Mouse (Mus musculus) WW6 (cell line): ENCODE data around the gene Alk.

Experiments
- DNase-seq: peaks from one replicate; pipeline ENCODE4 v3.0.0-alpha.2; 2013; ENCODE audit warnings: low read depth, low spot score

The Alk gene

DNA sequence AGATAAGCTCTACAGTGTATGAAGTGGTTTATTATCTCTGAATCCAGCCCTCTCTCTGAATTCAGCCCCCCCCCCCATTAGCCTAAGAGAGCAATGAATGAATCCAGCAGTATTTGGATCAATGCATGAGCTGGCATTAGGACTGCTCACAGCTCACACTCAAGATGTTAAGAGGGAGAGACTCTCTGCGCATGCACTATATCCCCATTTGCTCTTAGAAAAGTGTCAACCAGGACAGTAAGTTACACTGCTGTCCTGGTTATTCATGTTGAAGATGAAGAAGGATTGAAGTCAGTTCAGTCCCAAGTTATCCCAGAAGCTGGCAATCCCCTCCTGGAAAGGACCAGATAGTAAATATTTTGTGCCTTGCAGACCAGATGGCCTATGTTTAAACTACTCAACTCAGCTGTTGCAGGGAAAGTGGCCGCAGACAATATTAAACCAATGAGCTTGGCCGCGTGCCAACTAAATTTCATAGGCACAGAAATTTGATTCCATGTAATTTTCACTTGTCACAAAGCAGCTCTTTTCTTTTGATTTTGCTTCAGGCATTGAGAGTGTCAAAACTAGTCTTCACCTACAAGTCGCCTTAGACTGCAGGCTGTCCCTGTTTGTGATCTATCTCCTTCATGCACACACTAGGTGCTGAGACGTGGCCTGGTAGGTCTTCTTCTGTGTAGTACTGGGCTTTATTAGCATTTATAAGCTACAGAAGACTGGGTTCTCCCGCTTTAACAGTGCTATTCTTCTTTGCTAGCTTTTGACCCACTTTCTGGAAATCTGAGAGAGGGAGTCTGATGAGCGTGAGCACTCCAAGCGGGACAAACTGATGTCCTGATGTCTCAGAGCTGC is 339.0 kb downstream of the Alk start:
- DNase-seq = no peak

GRCm38 (mm10) chr17:72253411-72253810 is 351.0 kb downstream of the Alk start:
- no peak for DNase-seq

DNA sequence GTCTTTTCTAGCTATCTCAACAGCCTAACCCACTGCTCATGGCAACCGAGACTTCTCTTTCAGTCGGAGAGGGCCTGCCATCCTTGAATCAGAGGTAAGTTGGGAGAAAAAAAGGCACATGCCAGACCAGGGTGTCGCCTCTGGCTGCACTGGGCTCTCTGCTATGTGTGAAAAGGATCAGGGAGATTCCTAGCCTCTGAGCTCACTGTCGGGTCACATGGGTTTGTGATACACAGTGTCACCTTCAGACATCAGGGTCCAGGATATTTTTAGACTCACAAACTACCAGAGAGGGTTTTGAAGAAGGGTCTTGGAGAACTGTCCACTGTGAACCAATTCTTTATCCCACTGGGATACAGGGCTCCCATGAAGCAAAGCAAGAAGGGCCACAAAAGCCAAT is 352.9 kb downstream of the Alk start:
- DNase-seq = no peak

DNA sequence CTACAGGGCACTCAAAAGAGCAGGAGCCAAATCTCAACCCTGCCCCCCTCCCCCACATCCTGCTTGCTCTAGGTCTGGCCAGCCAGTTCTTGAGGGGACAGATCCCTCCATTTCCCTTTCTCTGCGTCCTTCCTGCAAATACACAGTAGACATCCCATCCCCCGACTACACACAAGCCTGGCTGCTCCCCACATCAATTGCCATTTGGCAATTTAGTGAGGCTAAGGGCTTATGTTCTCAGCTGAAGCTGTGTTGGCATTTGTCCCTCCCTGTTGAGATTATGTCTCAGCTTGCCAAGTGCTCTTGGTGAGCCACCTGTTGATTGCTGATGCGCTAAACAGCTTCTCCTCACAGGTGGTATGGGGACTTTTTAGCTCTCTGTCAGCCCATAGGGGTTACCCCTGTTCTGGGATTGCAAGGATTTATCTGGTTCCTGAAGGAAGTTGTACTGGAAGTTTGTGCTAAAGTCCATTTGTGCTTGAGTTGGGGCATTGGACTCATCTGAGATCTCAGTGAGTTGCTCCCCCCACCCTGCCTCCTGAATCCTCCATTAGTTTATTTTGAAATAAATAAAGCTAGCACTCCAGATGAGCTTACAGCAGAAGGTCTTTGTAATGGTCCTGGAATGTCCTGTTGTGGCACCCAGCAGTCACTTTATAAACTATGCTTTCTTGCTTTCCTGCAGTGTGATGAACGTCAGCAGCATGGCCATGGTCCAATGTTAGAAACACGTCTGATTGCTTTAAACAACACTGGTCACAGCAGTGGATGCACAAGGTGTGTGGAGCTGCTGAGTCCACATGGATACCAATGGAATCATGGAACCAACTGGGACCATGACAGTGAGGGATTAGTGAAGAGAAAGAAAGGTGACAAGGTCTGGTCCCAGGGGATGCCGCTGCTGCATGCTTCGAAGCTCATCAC is 353.7 kb downstream of the Alk start:
- no peak for DNase-seq

- no peak for DNase-seq
These were observed 362.4 kb downstream of the Alk start for GRCm38 (mm10) chr17:72242036-72242435.

- DNase-seq = no peak
These were observed 367.1 kb downstream of the Alk start for GRCm38 (mm10) chr17:72237315-72237714.

- DNase-seq = no peak
These were observed 373.5 kb downstream of the Alk start for GRCm38 (mm10) chr17:72230891-72231290.

GRCm38 (mm10) chr17:72218816-72219215 is 385.6 kb downstream of the Alk start:
- DNase-seq = no peak

DNA sequence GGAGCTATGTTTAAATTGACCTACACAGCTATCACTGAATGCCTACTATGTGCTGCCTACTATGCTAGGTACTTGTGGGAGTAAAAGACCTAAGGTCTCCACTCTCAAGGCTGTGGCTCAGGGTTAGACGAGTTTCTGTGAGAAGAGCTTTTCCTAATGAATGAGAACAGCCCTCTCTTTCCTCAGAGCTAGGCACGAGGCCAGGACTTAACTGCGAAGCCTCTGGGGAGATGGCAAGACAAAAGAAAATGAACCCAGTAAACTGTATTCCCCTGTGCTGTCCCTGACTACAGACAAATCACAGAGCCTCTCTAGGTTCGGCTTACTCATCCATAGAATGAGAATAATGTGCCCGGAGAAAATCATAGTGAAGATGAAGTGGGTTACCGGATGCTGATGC is 406.9 kb downstream of the Alk start:
- DNase-seq = no peak

- no peak for DNase-seq
These were observed 409.3 kb downstream of the Alk start for GRCm38 (mm10) chr17:72194976-72195650.

GRCm38 (mm10) chr17:72190536-72190935 is 413.9 kb downstream of the Alk start:
- no peak for DNase-seq

- no peak for DNase-seq
These were observed 417.4 kb downstream of the Alk start for GRCm38 (mm10) chr17:72187026-72187425.

- no peak for DNase-seq
These were observed 422.0 kb downstream of the Alk start for GRCm38 (mm10) chr17:72182414-72182813.

DNA sequence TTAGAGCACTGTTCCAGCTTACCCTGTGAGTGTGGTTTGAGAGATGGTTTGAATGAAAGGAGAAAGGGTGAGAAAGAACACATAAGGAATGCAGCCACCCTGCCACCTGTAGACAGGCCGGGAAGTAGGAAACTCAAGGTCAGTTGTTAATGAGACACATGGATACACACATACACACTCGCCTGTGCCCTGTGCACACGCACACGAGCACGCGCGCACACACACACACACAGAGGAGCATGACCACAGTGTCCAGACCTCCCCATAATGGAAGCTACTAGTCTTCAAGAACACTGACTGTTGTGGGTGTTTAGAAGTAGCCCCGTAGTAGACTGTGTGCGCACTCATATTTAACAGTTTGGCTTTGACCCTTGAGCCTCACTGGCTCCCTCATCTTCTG is 424.2 kb downstream of the Alk start:
- no peak for DNase-seq

DNA sequence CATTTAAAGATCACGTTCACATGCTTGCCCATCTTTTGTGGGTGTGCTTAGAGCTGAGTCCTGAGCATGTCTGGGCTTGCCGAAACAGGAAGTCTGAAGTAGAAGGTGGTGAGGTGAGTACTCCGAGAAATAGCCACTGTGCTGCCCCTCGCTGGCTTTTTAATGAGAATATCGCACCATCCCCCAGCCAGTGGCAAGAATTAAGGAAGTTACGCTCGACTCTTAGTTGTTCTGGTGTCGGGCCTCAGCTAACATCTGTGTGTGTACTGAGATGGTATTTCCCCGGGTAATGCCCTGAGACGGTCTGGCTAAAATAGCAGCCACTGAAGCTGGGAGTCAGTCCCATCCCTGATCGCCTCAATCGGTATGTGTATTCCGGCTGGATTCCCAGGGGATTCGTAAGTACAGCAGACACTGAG is 424.7 kb downstream of the Alk start:
- DNase-seq = no peak

DNA sequence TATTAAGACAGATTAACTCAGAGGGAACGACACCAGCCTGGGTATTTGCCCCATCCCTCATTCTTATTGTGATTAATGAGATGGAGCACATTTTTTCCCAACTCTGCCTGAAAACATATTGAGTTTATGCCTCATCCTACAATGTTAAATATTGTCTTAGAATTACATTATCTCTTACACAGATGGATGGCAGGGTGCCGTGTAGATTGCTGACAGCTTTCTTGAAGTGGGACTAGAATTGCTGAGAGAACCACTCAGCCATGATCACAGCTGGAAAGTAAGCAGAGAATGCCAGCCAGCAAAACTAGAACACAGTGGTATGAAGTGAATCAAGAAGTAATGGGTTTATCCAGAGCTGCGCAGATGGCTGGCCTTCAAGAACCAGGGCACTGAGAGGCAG is 430.6 kb downstream of the Alk start:
- no peak for DNase-seq

- no peak for DNase-seq
These were observed 436.3 kb downstream of the Alk start for GRCm38 (mm10) chr17:72168152-72168551.

GRCm38 (mm10) chr17:72158857-72159385 is 445.5 kb downstream of the Alk start:
- no peak for DNase-seq

DNA sequence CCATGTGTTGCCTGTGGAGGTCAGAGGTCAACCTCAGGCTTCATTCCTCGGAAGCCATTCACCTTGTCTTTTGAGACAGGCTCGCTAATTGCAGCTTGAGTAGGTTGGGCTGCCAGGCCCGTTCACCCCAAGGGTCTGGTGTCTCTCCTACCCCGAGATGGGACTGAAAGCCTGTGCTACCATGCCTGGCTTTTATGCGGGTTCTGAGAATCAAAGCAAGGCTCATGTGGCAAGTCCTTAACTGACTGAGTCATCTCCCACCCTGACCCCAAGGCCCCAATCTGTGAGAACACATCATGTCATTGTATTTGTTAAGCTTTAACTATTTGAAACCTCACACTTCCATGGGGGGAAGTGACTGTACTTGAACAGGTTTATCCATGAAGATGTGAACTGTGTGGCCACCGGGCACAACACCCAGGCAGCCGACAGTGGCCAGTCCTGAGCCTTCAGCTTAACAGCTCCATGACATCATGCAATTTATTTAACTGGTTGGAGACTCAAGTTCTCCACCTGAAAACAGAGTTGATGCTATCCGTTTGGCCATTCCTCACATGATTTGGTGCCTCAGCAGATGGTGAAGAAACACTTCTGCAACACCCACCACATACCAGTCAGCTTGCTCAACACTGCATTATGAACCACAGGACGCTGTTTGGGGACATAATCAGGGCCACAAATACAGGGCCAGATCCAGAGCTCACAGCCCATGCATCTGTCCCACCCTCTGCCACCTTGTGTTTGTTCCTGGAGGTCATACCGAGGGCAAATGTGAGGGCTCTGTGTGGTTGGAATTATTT is 446.4 kb downstream of the Alk start:
- DNase-seq = no peak

DNA sequence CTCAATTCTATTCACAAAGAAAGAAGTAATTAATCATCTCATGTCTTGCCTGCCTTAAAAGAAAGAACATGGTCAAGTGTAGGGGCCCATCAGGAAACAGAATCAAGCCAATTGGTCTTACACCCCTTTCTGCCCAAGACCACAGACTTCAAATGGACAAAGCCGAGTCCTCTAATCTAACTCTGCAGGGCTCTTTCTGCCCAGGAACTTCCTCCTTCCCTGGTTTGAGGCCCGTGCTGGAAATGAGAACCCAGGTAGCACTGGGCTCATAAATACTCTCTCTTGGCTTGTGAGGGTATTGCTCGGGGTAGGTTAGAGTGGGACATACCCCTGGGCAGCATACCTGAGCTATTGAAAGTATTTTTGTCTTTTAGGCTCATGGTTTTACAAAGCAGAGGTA is 451.4 kb downstream of the Alk start:
- no peak for DNase-seq
